Mouse (Mus musculus): ENCODE results near the gene Mmp7.

Gene Mmp7

DNA sequence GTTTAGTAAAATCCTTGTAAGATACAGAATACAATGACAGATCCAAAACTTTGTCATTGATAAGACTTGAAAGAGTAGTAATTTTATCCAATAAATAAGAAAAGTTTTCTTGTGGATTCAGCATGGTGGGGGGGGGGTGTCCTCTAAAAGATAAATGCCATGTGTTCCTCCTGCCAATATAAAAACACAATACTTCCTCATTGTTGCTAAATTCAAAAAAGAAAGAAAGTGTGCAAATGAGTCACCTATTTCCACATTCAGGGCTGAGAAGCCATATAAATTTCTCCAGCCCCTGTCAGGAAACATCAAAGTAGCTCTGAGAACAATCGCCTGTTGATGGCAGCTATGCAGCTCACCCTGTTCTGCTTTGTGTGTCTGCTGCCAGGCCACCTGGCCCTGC, at the start of gene Mmp7:
Gene Mmp7, plus strand, starts transcription at position 301 of the 400 bp plus-strand sequence.
- no peak for DNase-seq (ENCODE audit: low read depth in 1 of 2, low spot score in 2 of 2)

- DNase-seq (ENCODE audit: low read depth in 1 of 2, low spot score in 2 of 2): no peak
Observed at GRCm38 (mm10) chr9:7647901-7648300, 44.0 kb upstream of the Mmp7 start.

- DNase-seq (ENCODE audit: low read depth in 1 of 2, low spot score in 2 of 2): no peak
Observed at GRCm38 (mm10) chr9:7650397-7651180, 41.3 kb upstream of the Mmp7 start.

DNA sequence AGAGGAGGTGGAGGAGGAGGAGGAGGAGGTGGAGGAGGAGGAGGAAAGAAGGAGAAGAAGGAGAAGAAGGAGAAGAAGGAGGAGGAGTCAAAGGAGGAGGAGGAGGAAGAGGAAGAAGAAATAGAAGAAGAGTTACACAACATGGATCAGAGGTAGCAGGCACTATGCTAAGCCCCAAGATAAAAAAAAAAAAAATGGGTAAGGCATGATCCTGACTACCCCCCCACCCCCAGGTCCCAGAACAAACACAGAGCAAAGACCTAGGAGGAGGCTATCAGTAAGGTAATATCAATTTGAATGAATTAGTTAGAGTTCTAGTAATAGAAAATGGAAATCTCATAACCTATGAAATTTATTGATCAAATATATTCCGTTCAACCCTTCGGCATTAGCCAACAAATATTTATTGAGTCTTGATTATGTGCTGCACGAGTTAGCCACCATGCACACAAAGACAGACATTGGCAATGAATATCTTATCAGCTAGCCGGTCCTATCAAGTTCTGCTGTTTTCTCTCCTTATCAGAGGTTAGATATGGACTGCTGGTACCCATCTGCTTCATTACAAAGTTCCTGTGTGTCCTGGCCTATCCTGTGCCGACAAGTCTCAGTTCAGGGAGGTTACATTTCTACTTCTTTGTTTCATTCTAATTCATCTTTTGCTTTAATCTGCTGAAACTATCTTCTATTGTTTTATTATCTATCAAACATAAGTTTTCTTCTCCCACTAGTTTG, 39.4 kb upstream of the Mmp7 start:
- DNase-seq (ENCODE audit: low read depth in 1 of 2, low spot score in 2 of 2): no peak

DNA sequence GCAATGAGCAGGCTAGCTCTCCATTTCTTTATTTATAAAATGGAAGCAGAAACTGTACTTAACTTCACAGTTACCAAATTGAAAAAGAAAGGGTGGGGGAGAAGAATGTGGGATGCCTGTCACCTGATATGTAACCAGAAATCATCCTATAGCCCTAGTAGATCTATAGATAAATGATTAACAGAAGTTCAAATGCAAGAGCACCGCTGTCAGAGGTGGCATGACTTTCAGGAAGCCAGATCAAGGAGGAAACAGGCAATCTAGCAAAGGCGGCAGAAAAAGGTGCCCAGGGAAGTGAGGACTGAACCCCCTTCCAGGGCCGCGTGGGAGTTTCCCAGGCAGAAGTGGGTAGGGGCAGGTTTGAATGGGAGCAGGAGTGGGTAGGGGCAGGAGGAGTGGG, 33.9 kb upstream of the Mmp7 start:
- DNase-seq (ENCODE audit: low read depth in 1 of 2, low spot score in 2 of 2): no peak

GRCm38 (mm10) chr9:7659469-7660020, 32.3 kb upstream of the Mmp7 start:
- DNase-seq (ENCODE audit: low read depth in 1 of 2, low spot score in 2 of 2): no peak

DNA sequence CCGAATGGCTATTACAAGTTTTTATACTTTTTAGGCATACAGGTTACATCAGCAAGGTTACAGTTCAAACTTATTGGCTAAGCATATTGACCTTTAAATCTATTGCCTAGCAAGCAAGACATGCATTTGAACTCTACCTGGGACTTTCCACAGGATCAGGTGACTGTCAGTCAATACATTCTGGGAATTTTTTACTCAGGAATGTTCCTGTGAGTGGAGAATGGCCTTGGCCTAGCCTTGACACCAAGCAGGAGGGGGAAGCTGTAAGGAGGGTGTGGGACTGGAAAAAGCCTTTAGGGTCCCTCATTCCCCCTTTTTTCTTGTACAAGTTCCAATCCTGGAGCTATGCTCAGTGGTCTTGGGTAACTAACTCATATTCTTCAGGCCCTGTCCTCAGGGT, 30.5 kb upstream of the Mmp7 start:
- DNase-seq (ENCODE audit: low read depth in 1 of 2, low spot score in 2 of 2): no peak

DNA sequence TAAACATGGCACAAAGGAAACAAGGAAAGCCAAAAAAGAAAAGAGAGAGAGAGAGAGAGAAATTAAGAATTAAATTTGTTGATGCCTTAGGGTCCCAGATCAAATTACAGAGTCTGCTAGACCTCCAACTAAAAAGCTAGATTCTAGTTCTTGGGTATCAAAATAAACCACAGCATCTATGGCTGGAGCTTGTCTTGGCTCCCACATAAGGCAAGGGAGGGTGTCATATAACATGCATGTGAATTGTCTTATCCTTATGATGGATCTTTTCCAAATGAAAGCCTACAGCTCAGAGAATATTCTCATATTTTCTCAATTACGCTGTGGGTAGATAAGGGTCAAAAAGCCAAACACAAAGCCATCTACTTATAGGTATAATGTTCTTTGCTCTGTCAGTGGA, 22.2 kb upstream of the Mmp7 start:
- no peak for DNase-seq (ENCODE audit: low read depth in 1 of 2, low spot score in 2 of 2)

DNA sequence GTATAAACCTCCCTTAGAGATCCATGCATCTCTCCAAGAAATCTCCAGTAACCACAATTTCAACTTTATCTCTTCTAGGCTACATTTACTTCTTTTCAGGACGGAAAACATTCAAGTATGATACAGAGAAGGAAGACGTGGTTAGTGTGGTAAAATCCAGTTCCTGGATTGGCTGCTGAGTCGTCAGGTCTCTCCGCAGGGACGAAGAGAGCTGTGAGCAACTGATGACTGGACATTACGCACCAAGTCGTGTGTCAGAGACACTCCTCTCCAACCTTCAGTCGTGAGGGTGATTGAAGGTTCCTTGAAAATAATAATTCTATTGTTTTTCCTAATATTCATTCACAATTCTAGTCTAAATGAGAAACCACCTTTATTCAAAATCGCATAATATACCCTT, 18.9 kb upstream of the Mmp7 start:
- DNase-seq (ENCODE audit: low read depth in 1 of 2, low spot score in 2 of 2): no peak

DNA sequence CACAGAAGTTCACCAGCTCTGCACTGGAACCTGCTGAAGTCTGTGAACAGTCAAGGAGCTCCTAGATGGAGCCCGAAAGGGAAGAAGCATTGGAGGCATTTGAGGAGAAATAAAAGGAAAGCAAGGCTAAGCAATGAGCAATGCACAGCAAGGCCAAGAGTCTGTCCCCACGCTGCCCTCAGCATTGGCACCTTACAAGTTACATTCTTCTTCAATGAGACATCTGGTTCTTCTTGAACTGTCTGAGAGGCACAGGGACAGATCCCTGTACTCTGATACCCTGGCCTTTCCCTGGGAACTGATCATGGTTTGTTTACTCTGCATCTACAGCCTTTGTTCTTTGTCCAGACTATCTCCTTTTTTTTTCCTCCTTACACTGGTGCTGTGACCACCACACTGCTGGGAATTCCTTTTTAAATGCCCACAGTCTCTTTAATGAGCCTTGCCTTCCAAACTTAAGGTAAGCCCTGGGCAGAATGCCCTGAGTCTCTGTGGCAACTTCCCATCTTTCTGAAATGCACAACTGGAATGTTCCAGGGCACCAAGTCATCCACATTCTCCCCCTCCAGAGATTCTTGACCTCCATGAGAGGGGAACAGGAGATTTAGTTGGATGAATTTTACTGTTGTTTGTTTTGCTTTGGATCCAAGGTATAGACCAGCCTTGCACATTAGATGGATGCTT, 13.6 kb upstream of the Mmp7 start:
- no peak for DNase-seq (ENCODE audit: low read depth in 1 of 2, low spot score in 2 of 2)

- no peak for DNase-seq (ENCODE audit: low read depth in 1 of 2, low spot score in 2 of 2)
Observed at GRCm38 (mm10) chr9:7682081-7682618, 9.7 kb upstream of the Mmp7 start.

GRCm38 (mm10) chr9:7686024-7686423, 5.9 kb upstream of the Mmp7 start:
- DNase-seq (ENCODE audit: low read depth in 1 of 2, low spot score in 2 of 2): no peak

DNA sequence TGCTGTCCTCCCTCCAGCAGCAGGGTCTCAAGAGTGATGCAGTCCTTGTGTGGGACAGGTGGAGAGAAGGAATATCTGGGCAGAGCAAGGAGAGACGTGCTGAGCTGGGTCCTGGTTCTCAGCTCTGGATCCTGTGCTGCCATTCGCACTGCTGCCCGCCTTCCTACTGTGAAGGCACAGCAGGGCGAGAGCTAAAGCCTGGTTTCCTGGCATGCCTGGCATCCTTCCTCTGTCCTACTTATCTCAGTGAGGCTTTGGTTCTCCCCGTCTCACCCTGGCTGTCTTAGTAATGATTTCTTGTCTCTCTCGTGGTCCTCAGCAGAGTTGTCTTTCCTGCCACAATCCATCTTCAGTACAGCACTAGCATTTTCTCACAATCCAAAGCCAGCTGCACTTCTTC, 2.1 kb upstream of the Mmp7 start:
- no peak for DNase-seq (ENCODE audit: low read depth in 1 of 2, low spot score in 2 of 2)

GRCm38 (mm10) chr9:7693961-7694360, 2.1 kb downstream of the Mmp7 start:
- DNase-seq (ENCODE audit: low read depth in 1 of 2, low spot score in 2 of 2): no peak

DNA sequence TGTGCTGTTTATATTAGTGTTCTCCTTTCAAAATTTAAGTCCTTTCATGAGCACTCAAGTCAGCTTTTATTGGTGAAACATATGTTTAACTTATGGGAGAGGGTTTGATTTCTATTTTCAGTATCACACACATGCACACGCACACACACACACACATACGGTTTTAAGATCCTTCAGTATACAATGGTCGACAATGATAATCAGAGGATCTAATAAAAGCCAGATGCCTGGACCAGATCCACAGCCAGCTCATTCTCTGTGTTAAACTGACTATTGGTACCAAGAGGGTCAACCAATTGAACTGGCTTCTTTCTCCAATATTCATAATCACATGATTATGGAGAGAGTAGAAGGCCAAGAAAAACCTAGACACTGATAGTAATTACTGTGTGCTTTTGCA, 3.8 kb downstream of the Mmp7 start:
- no peak for DNase-seq (ENCODE audit: low read depth in 1 of 2, low spot score in 2 of 2)

- no peak for DNase-seq (ENCODE audit: low read depth in 1 of 2, low spot score in 2 of 2)
Observed at GRCm38 (mm10) chr9:7708698-7709097, 16.8 kb downstream of the Mmp7 start.

- DNase-seq (ENCODE audit: low read depth in 1 of 2, low spot score in 2 of 2): no peak
Observed at GRCm38 (mm10) chr9:7711196-7711595, 19.3 kb downstream of the Mmp7 start.

GRCm38 (mm10) chr9:7714062-7714907, 22.4 kb downstream of the Mmp7 start:
- DNase-seq (ENCODE audit: low read depth in 1 of 2, low spot score in 2 of 2): no peak

- DNase-seq (ENCODE audit: low read depth in 1 of 2, low spot score in 2 of 2): no peak
Observed at GRCm38 (mm10) chr9:7714908-7715175, 23.0 kb downstream of the Mmp7 start.

DNA sequence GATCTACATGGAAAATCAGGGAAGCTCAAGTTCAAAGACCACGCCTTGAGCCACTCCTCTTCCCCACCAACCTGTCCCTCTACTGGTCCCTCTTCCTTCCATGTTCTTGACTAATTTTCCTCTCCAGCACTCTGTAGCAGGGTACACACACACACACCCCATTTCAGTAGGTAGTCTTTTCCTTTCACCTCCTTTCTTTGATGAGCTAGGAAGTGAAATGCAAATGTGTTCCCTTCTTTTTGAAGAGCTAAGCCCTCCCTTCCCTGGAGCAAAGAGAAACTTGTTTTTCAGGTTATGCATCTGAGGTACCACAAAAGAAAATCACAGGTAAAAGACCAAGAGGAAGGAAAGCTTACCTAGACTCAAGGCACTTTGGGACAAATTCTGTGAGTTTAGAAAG, 29.7 kb downstream of the Mmp7 start:
- no peak for DNase-seq (ENCODE audit: low read depth in 1 of 2, low spot score in 2 of 2)

DNA sequence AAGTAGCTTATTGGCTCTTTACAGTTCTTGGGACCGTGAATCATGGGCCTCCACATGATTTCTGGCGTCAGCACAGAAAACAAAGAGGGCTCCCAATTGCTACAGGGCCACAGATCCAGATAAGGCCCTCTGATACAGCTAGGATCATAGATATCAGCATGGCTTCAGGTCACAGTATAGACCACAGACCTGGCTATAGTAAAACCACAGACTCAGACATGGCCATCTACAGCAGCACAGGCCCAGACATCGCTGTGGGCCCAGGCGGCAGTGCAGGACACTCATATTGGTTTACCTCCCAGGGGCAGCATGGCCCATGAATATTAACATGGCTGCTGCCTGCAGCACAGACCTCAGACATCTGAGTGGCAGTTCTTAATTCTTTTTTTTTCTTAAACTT, 37.1 kb downstream of the Mmp7 start:
- no peak for DNase-seq (ENCODE audit: low read depth in 1 of 2, low spot score in 2 of 2)

Measured in monocyte, adult 2 months (primary cell).